Mouse (Mus musculus): Measurements from ENCODE around the gene Unc119. TPM values are rescaled to one million over a fixed set of nuclear protein-coding genes. Genes with fewer than 3 reads are reported as not detected.
A peak's percentile ranks its signal among the peaks of the same experiment; 100 is the strongest.

Unc119 gene
- total and polyA plus RNA-seq, 3 experiments = 4.6 to 16.8 (median 4.9) TPM

DNA sequence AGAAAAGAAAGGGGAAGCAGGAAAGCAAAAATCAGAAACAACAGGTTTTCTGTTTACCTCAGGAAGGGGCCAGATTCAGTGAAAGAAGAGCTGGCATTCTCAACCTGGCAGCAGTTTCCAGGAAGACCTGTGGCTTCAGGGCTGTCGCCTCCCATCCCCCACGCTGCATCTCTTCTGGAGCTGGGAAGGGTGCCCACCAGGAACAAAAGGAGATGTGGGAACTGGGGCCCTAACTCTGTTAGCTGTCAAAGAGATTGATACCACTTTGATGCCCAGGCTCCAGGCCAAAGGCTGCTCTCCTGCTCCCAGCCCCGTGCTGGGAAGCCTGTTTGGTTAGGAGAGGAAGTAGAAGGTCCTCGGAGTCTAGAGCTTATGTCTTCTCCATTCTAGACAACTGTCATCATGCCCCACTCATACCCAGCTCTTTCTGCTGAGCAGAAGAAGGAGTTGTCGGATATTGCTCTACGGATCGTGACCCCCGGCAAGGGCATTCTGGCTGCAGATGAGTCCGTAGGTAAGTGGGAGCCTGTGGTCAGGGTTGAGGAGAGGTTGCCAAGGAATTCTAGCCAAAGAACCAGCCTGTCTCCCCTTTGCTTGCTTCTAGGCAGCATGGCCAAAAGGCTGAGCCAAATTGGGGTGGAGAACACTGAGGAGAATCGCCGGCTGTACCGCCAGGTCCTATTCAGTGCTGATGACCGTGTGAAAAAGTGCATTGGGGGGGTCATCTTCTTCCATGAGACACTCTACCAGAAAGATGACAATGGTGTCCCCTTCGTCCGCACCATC is 19.1 kb upstream of the Unc119 start:
- no peak for DNase-seq
- 84% methylated on average over 15 of the region's 15 CpGs for WGBS
- intact Hi-C loops (cut with DNase I) = no loop called here

DNA sequence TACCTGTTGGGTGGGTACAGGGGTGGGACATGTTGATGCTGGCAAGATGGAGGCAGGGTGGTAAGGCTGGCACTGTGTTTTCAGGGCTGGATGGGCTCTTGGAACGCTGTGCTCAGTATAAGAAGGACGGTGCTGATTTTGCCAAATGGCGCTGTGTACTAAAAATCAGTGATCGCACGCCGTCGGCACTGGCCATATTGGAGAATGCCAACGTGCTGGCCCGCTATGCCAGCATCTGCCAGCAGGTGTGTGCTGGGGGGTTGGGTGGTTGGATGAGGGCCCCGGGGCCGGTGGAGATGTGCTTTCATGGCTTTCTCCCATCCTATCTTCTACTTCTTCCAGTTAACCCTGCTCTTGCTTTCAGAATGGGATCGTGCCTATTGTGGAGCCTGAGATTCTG is 18.3 kb upstream of the Unc119 start:
- Histone ChIP-seq H3K27ac (no peak overlapping the region), H3K9ac (ENCODE audit: low read depth, low read length) (no peak overlapping the region), H3K4me1 (ENCODE audit: control insufficient read depth, insufficient read depth, low read length) (peaks cover 5% of the 10 kb centered on the region), H3K27me3 (ENCODE audit: control insufficient read depth, insufficient read depth, low read length) (no peaks in the 10 kb centered on the region), H3K36me3 (ENCODE audit: control insufficient read depth, insufficient read depth, low read length) (no peaks in the 10 kb centered on the region), H3K4me3 (no peak overlapping the region), H3K79me2 (replicated peaks; ENCODE audit: control insufficient read depth, insufficient read depth, low read length) (no peaks in the 10 kb centered on the region)
- TF ChIP-seq EP300 (IDR thresholded peaks at IDR 0.05; ENCODE audit: insufficient read depth, low read depth, low read length) (no peak), CTCF (IDR thresholded peaks at IDR 0.05) (no peak), POLR2A (IDR thresholded peaks at IDR 0.05; ENCODE audit: insufficient read depth, low read depth, low read length) (no peak)
- 94% methylated on average over 12 of the region's 12 CpGs for WGBS
- intact Hi-C loops (cut with DNase I) = loop anchor here (5.0 kb wide), 1 partner anchor 63 kb away; the partner anchor contains the start of gene 2610507B11Rik
- no peak for DNase-seq

More for the DNA sequence above, 19.1 kb upstream of the Unc119 start:
- Histone ChIP-seq H3K4me3 (no peak overlapping the region), H3K9ac (ENCODE audit: low read depth, low read length) (no peak overlapping the region), H3K27ac (no peak overlapping the region), H3K4me1 (ENCODE audit: control insufficient read depth, insufficient read depth, low read length) (peaks cover 5% of the 10 kb centered on the region), H3K79me2 (replicated peaks; ENCODE audit: control insufficient read depth, insufficient read depth, low read length) (no peaks in the 10 kb centered on the region), H3K27me3 (ENCODE audit: control insufficient read depth, insufficient read depth, low read length) (no peaks in the 10 kb centered on the region), H3K36me3 (ENCODE audit: control insufficient read depth, insufficient read depth, low read length) (no peaks in the 10 kb centered on the region)
- TF ChIP-seq CTCF (IDR thresholded peaks at IDR 0.05) (no peak), POLR2A (IDR thresholded peaks at IDR 0.05; ENCODE audit: insufficient read depth, low read depth, low read length) (no peak)

DNA sequence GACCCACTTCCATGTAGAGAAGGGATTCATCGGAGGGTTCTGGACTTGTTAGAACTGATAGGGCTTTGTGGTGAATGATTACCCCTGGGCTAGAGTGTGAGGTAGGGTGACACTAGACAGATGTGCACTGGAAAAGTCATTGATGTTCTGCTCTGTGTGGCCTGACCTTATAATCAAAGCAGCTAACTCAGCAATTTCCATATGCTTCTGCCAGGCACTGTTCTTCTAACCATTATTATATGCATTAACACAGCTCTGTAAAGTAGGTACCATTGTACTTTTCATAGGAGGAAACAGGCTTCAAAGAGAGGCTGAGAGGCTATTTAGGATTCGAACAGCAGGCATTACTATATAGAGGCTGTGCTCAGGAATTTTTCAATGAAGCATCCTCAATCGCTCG is 16.1 kb upstream of the Unc119 start:
- TF ChIP-seq EP300 (IDR thresholded peaks at IDR 0.05; ENCODE audit: insufficient read depth, low read depth, low read length) (no peak), CTCF (IDR thresholded peaks at IDR 0.05) (no peak), POLR2A (IDR thresholded peaks at IDR 0.05; ENCODE audit: insufficient read depth, low read depth, low read length) (no peak)
- Histone ChIP-seq H3K27ac (no peak overlapping the region), H3K9ac (ENCODE audit: low read depth, low read length) (no peak overlapping the region), H3K36me3 (ENCODE audit: control insufficient read depth, insufficient read depth, low read length) (no peaks in the 10 kb centered on the region), H3K27me3 (ENCODE audit: control insufficient read depth, insufficient read depth, low read length) (no peaks in the 10 kb centered on the region), H3K4me1 (ENCODE audit: control insufficient read depth, insufficient read depth, low read length) (peaks cover 5% of the 10 kb centered on the region), H3K79me2 (replicated peaks; ENCODE audit: control insufficient read depth, insufficient read depth, low read length) (no peaks in the 10 kb centered on the region), H3K4me3 (no peak overlapping the region)
- intact Hi-C loops (cut with DNase I) = loop anchor here (5.0 kb wide), 1 partner anchor 65 kb away; the partner anchor contains the start of gene 2610507B11Rik
- 87% methylated on average over 4 of the region's 4 CpGs for WGBS
- DNase-seq = no peak

DNA sequence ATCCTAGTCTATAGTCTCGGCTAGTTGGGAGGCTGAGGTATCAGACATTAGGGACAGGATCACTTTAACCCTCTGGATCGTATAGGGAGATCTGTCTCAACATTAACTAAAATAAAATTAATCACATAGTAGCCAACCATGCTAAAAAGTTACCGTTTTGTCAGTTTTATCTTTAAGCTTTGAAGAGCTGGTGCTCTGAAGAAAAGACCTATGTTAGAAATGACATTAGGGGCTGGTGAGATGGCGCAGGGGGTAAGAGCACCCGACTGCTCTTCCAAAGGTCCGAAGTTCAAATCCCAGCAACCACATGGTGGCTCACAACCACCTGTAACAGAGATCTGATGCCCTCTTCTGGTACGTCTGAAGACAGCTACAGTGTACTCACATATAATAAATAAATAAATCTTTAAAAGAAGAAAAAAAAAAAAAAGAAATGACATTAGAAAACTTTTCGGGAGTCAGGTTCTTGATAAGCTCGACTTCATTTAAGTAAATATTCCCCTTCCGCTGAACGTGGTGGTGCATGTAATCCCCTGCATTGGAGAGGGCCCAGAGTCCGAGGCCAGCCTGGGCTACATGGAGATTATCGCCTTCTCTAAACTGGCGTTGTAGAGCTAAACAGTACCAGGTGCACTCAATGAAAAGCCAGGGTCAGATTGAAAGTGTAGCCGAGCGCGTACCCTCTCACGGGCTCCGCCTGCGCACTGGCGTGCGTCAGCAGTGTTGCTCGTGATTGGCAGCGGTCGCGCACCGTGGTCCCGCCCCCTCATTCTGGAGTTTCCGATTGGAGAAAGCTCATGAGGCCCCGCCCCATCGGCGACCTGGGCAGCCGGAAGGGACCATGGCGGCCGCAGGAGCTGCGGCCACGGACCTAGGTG is 15.4 kb upstream of the Unc119 start, which contains the start of gene Pigs:
Gene Pigs (plus strand): TSS at position 782 of the 878 bp plus-strand sequence.
- peak within 1 kb of the TSS; percentile 89 for H3K9ac ChIP-seq (ENCODE audit: low read depth, low read length)
- H3K4me3 ChIP-seq = peak within 1 kb of the TSS; percentile 95
- no peaks in the 10 kb centered on the region for H3K79me2 ChIP-seq (replicated peaks; ENCODE audit: control insufficient read depth, insufficient read depth, low read length)
- peaks cover 4% of the 10 kb centered on the region for H3K4me1 ChIP-seq (ENCODE audit: control insufficient read depth, insufficient read depth, low read length)
- WGBS = 11% methylated on average over 37 of the region's 37 CpGs
- TF ChIP-seq EP300 (IDR thresholded peaks at IDR 0.05; ENCODE audit: insufficient read depth, low read depth, low read length) (no peak), POLR2A (IDR thresholded peaks at IDR 0.05; ENCODE audit: insufficient read depth, low read depth, low read length) (peak; percentile 78)
- no peaks in the 10 kb centered on the region for H3K36me3 ChIP-seq (ENCODE audit: control insufficient read depth, insufficient read depth, low read length)
- H3K27ac ChIP-seq = peak within 1 kb of the TSS; percentile 86
- H3K27me3 ChIP-seq (ENCODE audit: control insufficient read depth, insufficient read depth, low read length) = no peaks in the 10 kb centered on the region
- DNase-seq = peak; percentile 96 to 97
- intact Hi-C loops (cut with DNase I) = loop anchor here (5.0 kb wide), 1 partner anchor 66 kb away; the partner anchor contains the start of gene 2610507B11Rik

DNA sequence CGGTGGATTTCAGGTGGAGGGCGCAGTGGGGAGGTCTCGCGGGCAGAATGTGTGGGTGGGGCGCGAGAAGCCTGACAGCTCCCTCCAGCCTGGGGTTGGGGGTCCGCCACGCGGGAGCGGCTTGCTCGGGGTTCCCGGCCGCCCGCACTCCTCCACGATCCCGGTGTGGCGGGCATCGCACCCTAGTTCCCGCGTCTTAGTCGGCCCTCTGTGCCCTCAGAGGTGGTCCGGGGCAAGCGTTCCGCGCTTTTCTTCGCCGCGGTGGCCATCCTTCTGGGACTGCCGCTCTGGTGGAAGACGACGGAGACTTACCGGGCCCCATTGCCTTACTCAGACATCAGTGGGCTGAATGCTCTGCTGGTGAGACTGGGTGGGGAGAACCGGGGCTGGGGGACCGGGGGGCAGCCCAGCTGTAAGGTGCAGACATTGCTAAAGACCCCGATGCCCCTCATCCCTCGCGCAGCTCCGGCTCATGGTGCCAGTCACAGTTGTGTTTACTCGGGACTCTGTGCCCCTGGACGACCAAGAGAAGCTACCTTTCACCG is 14.7 kb upstream of the Unc119 start:
- Histone ChIP-seq H3K27me3 (ENCODE audit: control insufficient read depth, insufficient read depth, low read length) (no peaks in the 10 kb centered on the region), H3K79me2 (replicated peaks; ENCODE audit: control insufficient read depth, insufficient read depth, low read length) (no peaks in the 10 kb centered on the region), H3K4me3 (peak overlapping the region; percentile 95), H3K9ac (ENCODE audit: low read depth, low read length) (peak overlapping the region; percentile 89), H3K27ac (peak overlapping the region; percentile 86), H3K4me1 (ENCODE audit: control insufficient read depth, insufficient read depth, low read length) (peaks cover 2% of the 10 kb centered on the region), H3K36me3 (ENCODE audit: control insufficient read depth, insufficient read depth, low read length) (no peaks in the 10 kb centered on the region)
- no peak for DNase-seq
- WGBS = under 1% methylated on average over 41 of the region's 41 CpGs
- intact Hi-C loops (cut with DNase I) = loop anchor here (5.0 kb wide), 1 partner anchor 66 kb away; the partner anchor contains the start of gene 2610507B11Rik
- TF ChIP-seq CTCF (IDR thresholded peaks at IDR 0.05) = no peak

Data from heart, adult 2 months (tissue).